Mouse (Mus musculus) heart, postnatal 36 days (tissue): Measurements from ENCODE around the gene Fam205a2. TPM values are rescaled to one million over a fixed set of nuclear protein-coding genes. Genes with fewer than 3 reads are reported as not detected.
"Not testable (repeated sequence)": the region's sequence is repeated elsewhere in the genome, so short reads cannot be mapped to it uniquely, and the experiment has no call there.

Experiments used
- DNase-seq, 2 experiments: peaks; one replicate each; pipeline ENCODE4 v3.0.0; 2021 to 2022
- intact Hi-C: fragments of 180-260 bp; cut with DNase I; formaldehyde crosslinking; loops from one replicate; pipeline ENCODE4 v1.15.1; 2025
- total RNA-seq, 2 experiments: library from RNA; stranded (reverse); gene quantifications; 2 replicates each; pipeline ENCODE4 v1.2.3; 2021

Gene Fam205a2
- total RNA-seq = not detected

GRCm38 (mm10) chr4:42528075-42528474 is at the start of gene Fam205a2:
TSS of gene Fam205a2 (minus strand) at chr4:42528175.
- DNase-seq, intact Hi-C loops: not testable (repeated sequence)

Other genes starting within 250 kb of the Fam205a2 start
- gene Gm21953, start 233.9 kb downstream of the Fam205a2 start, total RNA-seq = not detected
- gene Fam205a3, start 209.8 kb downstream of the Fam205a2 start, total RNA-seq = not detected
- not detected for gene Gm21586, start 88.8 kb downstream of the Fam205a2 start, total RNA-seq
- gene Gm2163, start 61.4 kb downstream of the Fam205a2 start, total RNA-seq = not detected
- not detected for gene Gm10591, start 84.0 kb upstream of the Fam205a2 start, total RNA-seq
- gene Gm2564, start 101.5 kb upstream of the Fam205a2 start, total RNA-seq = 1 to 10 TPM; 2.4 to 3.0 TPM
- gene Ccl27b, start 127.1 kb upstream of the Fam205a2 start, total RNA-seq = not detected
- gene Il11ra2, start 133.7 kb upstream of the Fam205a2 start, total RNA-seq = under 1 TPM in 1 of 2 experiments, not detected in 1; 0.27 TPM
- gene 4930578G10Rik, start 207.4 kb upstream of the Fam205a2 start, total RNA-seq = not detected
- under 1 TPM in 1 of 2 experiments, not detected in 1; 0.73 TPM for gene Ccl19, start 228.4 kb upstream of the Fam205a2 start, total RNA-seq
- 10 to 100 TPM; 40.1 to 54.5 TPM for gene Ccl21a, start 245.8 kb upstream of the Fam205a2 start, total RNA-seq